Mouse (Mus musculus) midbrain, embryonic 15.5 days (tissue): Measurements from ENCODE around the gene Slc35f1. TPM values are rescaled to one million over a fixed set of nuclear protein-coding genes. Genes with fewer than 3 reads are reported as not detected.
A peak's percentile ranks its signal among the peaks of the same experiment; 100 is the strongest.
"Not testable (repeated sequence)": the region's sequence is repeated elsewhere in the genome, so short reads cannot be mapped to it uniquely, and the experiment has no call there.

Experiments used
- ATAC-seq: fragments of 200-750 bp; cut with Nextera tagmentation; replicated peaks from 2 replicates; pipeline ENCODE4 v1.8.0; 2017; ENCODE audit warnings: moderate TSS enrichment
- H3K27ac ChIP-seq: fragments of 300-500 bp; sonication (generic); 2 replicates; pipeline ENCODE4 v1.5.1; 2015; ENCODE audit warnings: mild to moderate bottlenecking, inconsistent platforms
- H3K27me3 ChIP-seq: fragments of 300-500 bp; sonication (generic); replicated peaks from 2 replicates; pipeline ENCODE4 v1.6.1; 2015; ENCODE audit warnings: inconsistent platforms
- H3K36me3 ChIP-seq: fragments of 300-500 bp; sonication (generic); replicated peaks from 2 replicates; pipeline ENCODE4 v1.6.1; 2015; ENCODE audit warnings: inconsistent platforms
- H3K4me1 ChIP-seq: fragments of 300-500 bp; sonication (generic); 2 replicates; pipeline ENCODE4 v1.6.1; 2015; ENCODE audit warnings: inconsistent platforms
- H3K4me2 ChIP-seq: fragments of 300-500 bp; sonication (generic); 2 replicates; pipeline ENCODE4 v1.6.1; 2015; ENCODE audit warnings: inconsistent platforms, mild to moderate bottlenecking, moderate library complexity
- H3K4me3 ChIP-seq: fragments of 300-500 bp; sonication (generic); 2 replicates; pipeline ENCODE4 v1.5.1; 2015; ENCODE audit warnings: mild to moderate bottlenecking, inconsistent platforms
- H3K9ac ChIP-seq: fragments of 300-500 bp; sonication (generic); 2 replicates; pipeline ENCODE4 v1.6.1; 2015; ENCODE audit warnings: mild to moderate bottlenecking, inconsistent platforms
- H3K9me3 ChIP-seq: fragments of 300-500 bp; sonication (generic); 2 replicates; pipeline ENCODE4 v1.6.1; 2016; ENCODE audit warnings: inconsistent platforms
- WGBS: fragments of 180-500 bp; shearing (Covaris S2); methylation state at CpG from one replicate; pipeline ENCODE4 v1.1.7; 2015; ENCODE audit warnings: mixed read lengths; 5-methylcytosine and 5-hydroxymethylcytosine counted together
- polyA plus RNA-seq: library from polyadenylated mRNA; unstranded; fragments of >200 nt; fragmentation: Nextera tagmentation; extraction: Ambion mirVana; gene quantifications from 2 replicates; pipeline ENCODE4 v1.2.1, GENCODE M21; 2015

The Slc35f1 gene
- polyA plus RNA-seq, 1 experiment from 2014 or later, result 49.7 TPM

DNA sequence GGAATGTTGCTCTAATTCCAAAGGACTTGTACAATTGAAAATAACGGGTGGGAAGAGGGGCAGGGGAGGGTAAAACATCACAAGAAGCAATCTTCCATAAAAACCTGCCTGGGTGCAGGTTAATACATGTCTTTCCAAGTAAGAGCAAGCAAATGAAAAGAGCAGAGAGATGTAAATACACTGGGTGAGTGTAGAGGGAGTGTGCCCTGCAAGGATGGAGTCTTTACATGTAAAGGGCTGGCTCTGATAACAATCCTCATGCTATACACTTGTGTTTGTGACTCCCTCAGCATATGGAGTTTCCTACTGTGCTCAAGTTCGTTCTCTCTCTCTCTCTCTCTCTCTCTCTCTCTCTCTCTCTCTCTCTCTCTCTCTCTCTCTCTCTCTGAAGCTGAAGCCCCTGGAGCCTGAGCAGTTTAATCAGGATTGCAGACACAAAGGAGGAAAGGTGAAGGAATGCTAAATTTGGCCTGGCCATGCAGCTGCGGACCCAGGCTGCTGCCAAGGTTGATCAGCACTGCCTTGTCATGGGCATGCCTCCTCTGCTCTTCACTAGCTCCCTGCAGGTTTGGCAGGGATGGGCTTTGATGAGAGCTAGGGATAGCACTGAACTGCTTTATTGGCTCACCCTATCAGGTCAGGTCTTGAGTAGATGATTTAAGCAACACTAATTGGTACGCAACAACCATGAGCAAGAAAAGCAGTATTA is 187.9 kb downstream of the Slc35f1 start:
- Histone ChIP-seq H3K36me3 (no peaks in the 10 kb centered on the region), H3K4me2 (no peak overlapping the region), H3K9ac (no peak overlapping the region), H3K9me3 (no peaks in the 10 kb centered on the region), H3K27ac (no peak overlapping the region), H3K4me1 (peaks cover 7% of the 10 kb centered on the region), H3K4me3 (no peak overlapping the region), H3K27me3 (no peaks in the 10 kb centered on the region)
- 37% methylated on average over 4 of the region's 4 CpGs for WGBS
- peak; percentile 40 for ATAC-seq

DNA sequence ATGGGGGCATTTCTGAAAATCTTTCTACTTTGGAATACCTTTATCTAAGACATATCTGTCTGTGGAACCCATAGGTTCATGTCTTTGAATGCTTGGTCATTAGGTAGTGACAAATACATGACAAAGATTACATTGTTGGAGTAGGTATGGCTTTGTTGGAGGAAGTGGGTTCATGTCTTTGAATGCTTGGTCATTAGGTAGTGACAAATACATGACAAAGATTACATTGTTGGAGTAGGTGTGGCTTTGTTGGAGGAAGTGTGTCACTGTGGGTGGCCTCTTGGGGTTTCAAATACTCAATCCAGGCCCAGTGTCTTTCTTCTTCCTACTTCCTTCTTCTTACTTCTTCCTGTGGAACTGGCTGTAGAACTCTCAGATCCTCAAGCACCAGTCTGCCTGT is 206.4 kb downstream of the Slc35f1 start:
- H3K9ac ChIP-seq, ATAC-seq, H3K36me3 ChIP-seq, H3K4me3 ChIP-seq, H3K4me2 ChIP-seq, H3K9me3 ChIP-seq, H3K27me3 ChIP-seq, H3K4me1 ChIP-seq, H3K27ac ChIP-seq: not testable (repeated sequence)

- Histone ChIP-seq H3K36me3 (no peaks in the 10 kb centered on the region), H3K4me1 (0 out of 2 replicates have a peak, but pooled peaks cover 4% of the 10 kb centered on the region), H3K9me3 (no peaks in the 10 kb centered on the region), H3K4me3 (no peak overlapping the region), H3K27me3 (no peaks in the 10 kb centered on the region), H3K9ac (no peak overlapping the region), H3K27ac (no peak overlapping the region), H3K4me2 (no peak overlapping the region)
- WGBS, result 82% methylated on average over 2 of the region's 2 CpGs
- no peak for ATAC-seq
Observed at GRCm38 (mm10) chr10:52904914-52905313, 214.6 kb downstream of the Slc35f1 start.

- H3K27ac ChIP-seq, result no peak overlapping the region
- H3K4me3 ChIP-seq, result no peak overlapping the region
- H3K4me1 ChIP-seq, result no peaks in the 10 kb centered on the region
- 87% methylated on average over 2 of the region's 2 CpGs for WGBS
- H3K9ac ChIP-seq, result no peak overlapping the region
- no peak for ATAC-seq
- H3K9me3 ChIP-seq, result no peaks in the 10 kb centered on the region
- H3K27me3 ChIP-seq, result no peaks in the 10 kb centered on the region
- no peaks in the 10 kb centered on the region for H3K36me3 ChIP-seq
- no peak overlapping the region for H3K4me2 ChIP-seq
Observed at GRCm38 (mm10) chr10:52911762-52912161, 221.4 kb downstream of the Slc35f1 start.

DNA sequence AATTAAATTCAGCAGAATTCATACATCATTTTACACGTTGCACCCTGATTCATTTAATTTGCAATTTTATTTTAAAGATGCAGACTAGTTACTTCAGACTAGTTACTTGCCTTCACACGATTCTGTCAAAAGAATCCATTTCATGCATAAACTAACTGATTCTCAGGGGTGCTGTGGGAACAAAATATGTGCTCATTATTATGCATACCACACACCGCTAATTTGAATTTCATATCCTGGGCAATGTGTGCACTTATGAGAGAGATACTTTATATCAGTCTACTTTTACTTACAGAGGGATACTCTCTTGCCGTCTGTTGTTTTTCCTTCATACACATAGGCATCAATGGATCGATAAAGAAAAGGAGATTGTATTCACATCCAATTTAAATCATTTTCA is 228.4 kb downstream of the Slc35f1 start:
- H3K27ac ChIP-seq, result no peak overlapping the region
- WGBS, result 46% methylated on average over 5 of the region's 5 CpGs

DNA sequence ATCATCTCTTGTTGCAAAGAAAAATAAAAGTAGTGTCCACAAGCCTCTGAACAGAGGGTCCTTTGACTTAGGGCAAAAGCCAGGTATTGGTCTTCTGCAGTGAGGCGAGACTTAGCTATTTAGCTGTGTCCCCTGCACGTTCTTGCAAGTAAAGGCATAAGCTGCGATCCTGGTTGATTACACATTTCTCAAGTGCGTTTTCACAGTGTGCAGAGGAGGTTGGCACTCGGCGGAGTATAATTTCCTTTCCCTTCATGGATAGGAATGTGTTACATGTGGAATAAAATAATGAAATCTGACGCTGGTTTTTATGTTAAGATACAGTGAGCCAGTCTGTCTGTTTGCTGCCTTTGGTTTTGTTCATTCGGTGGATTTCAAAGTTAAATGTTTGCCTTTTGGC is 232.8 kb downstream of the Slc35f1 start:
- Histone ChIP-seq H3K4me1 (peaks cover 2% of the 10 kb centered on the region; the same call in 1 of the 2 replicates), H3K27me3 (no peaks in the 10 kb centered on the region), H3K9ac (no peak overlapping the region), H3K27ac (no peak overlapping the region), H3K4me3 (no peak overlapping the region), H3K9me3 (no peaks in the 10 kb centered on the region), H3K4me2 (no peak overlapping the region), H3K36me3 (no peaks in the 10 kb centered on the region)
- no peak for ATAC-seq
- 69% methylated on average over 8 of the region's 8 CpGs for WGBS

More for the DNA sequence above, 228.4 kb downstream of the Slc35f1 start:
- Histone ChIP-seq H3K9me3 (no peaks in the 10 kb centered on the region), H3K27me3 (no peaks in the 10 kb centered on the region), H3K9ac (no peak overlapping the region), H3K36me3 (no peaks in the 10 kb centered on the region), H3K4me2 (no peak overlapping the region), H3K4me3 (no peak overlapping the region), H3K4me1 (peaks cover 4% of the 10 kb centered on the region; the same call in 1 of the 2 replicates)
- peak; percentile 63 for ATAC-seq

DNA sequence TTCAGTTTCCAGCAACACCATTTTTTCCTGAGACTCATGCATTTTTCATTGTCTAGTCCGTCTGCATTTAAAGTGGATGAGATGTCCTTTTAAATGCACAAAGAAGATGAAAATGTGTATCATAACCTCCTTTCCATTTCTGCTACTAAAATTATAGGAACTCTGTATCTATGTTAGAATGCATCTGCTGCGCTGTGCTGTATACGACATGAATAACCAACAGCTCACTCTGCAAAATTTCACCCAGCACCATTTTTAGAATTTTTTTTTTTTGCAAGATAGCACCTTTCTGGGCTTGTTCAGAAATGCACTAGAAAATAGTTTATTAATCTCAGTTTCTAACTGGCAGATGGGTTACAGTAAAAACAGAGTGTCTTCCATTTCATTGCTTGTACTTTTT is 236.0 kb downstream of the Slc35f1 start:
- Histone ChIP-seq H3K4me1 (no peaks in the 10 kb centered on the region), H3K27ac (no peak overlapping the region), H3K4me2 (no peak overlapping the region), H3K36me3 (no peaks in the 10 kb centered on the region), H3K4me3 (no peak overlapping the region), H3K9ac (no peak overlapping the region), H3K9me3 (no peaks in the 10 kb centered on the region), H3K27me3 (no peaks in the 10 kb centered on the region)
- ATAC-seq, result no peak; the same call in 1 of the 2 replicates
- WGBS, result 67% methylated on average over 3 of the region's 3 CpGs

DNA sequence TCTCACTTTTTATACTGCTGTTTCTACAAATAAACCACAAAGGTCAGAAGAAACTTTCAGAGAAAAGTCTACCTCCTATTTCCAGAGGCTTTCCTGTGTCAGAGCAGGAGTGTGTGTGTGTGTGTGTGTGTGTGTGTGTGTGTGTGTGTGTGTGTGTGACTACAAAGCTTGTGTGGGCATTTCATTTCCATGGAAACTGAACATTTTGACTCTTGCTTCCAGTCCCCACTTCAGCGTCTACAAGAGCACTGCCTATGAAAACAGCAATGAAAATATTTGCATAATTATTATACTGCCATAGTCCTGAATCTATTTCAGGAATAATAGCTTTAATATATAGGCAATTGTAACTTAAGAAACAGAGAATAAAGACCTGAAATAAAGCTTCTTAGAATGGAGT is 241.8 kb downstream of the Slc35f1 start:
- Histone ChIP-seq H3K27me3 (no peaks in the 10 kb centered on the region), H3K36me3 (no peaks in the 10 kb centered on the region), H3K4me3 (no peak overlapping the region), H3K27ac (no peak overlapping the region), H3K9me3 (no peaks in the 10 kb centered on the region), H3K4me1 (no peaks in the 10 kb centered on the region), H3K4me2 (no peak overlapping the region), H3K9ac (no peak overlapping the region)
- no peak for ATAC-seq
- 30% methylated on average over 1 of the region's 1 CpGs for WGBS

DNA sequence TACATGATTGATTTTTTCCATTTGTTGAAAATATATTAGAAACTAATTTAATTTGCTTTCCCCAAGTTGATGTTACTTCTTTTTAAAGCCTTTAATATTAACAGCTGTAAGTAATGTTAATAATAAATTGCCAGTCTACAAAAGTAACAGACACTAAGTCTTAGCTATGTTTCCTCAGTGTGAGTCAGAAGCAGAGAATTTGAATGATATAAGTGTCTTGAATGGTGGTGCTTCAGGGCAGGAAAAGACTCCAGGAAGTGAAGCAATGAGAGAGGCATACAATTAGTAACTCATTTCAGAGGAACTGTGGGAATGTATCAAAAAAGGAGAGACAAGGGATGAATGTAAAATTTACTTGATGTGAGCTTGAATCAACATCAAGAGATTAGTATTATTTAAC is 244.3 kb downstream of the Slc35f1 start:
- ATAC-seq, result no peak
- Histone ChIP-seq H3K9me3 (no peaks in the 10 kb centered on the region), H3K36me3 (no peaks in the 10 kb centered on the region), H3K9ac (no peak overlapping the region), H3K27ac (no peak overlapping the region), H3K4me1 (0 out of 2 replicates have a peak, but pooled peaks cover 2% of the 10 kb centered on the region), H3K4me3 (no peak overlapping the region), H3K27me3 (no peaks in the 10 kb centered on the region), H3K4me2 (no peak overlapping the region)

DNA sequence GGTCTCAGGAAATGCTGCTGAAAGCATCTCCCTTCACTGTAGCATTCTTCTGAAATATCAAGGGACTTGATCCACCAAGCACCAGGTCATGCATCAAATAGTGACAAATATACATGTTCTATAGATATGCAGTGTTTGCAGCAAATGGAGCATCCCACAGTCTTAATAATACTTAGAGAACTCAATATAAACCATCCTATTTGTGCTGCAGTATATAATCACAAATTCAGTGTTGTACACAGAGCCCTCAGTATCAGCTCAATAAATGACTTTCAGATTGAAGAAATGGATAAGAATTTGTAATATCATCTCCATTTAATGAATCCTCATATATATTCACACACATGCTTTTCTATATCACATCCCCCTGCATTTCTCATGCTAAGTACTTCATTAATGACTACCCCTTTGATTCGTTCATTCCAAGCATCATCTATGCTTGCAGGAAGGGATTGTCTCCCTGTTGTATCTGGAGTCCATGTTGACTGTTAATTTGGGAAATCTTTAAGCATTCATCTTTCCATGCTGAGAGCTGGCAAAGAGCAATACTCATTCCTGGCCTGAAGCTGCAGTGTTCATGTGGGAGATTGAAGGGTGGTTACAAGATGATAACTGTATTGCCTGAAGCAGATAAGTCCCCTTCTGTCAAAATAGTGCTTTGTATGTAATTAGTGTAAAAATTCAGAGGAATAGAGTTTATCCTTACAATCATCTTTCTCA is 249.9 kb downstream of the Slc35f1 start:
- H3K4me3 ChIP-seq, result no peak overlapping the region
- peak overlapping the region; percentile 13 for H3K4me2 ChIP-seq
- H3K36me3 ChIP-seq, result no peaks in the 10 kb centered on the region
- peak overlapping the region; percentile 74 for H3K27ac ChIP-seq
- 33% methylated on average over 1 of the region's 1 CpGs for WGBS
- H3K9ac ChIP-seq, result no peak overlapping the region
- ATAC-seq, result peak; percentile 91
- peaks cover 16% of the 10 kb centered on the region for H3K4me1 ChIP-seq
- H3K9me3 ChIP-seq, result no peaks in the 10 kb centered on the region
- no peaks in the 10 kb centered on the region for H3K27me3 ChIP-seq

DNA sequence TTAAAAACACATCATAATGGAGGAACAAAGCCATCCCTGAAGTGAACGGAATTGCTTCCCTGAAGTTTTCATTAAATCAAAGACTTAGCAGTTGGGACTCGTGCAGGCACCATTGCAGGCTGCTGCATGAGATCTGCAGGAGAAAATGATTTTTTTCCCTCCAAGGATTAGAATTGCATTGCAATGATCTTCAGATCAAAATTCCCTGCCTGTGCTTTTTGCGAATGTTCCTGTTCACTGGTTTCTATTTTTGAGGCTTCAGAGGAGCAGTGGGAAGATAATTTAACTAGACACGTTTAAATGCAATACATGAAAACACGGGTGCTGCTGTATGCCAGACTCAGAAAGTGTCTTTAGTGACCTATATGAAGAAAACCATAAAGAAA is 250.5 kb downstream of the Slc35f1 start:
- Histone ChIP-seq H3K4me2 (peak overlapping the region; percentile 13), H3K36me3 (no peaks in the 10 kb centered on the region), H3K9me3 (no peaks in the 10 kb centered on the region), H3K27ac (peak overlapping the region; percentile 74), H3K9ac (no peak overlapping the region), H3K4me3 (no peak overlapping the region), H3K27me3 (no peaks in the 10 kb centered on the region), H3K4me1 (peaks cover 16% of the 10 kb centered on the region)
- WGBS, result 27% methylated on average over 5 of the region's 5 CpGs
- peak; percentile 85 for ATAC-seq

GRCm38 (mm10) chr10:52952581-52952980 is 262.2 kb downstream of the Slc35f1 start:
- Histone ChIP-seq H3K27me3 (no peaks in the 10 kb centered on the region), H3K27ac (no peak overlapping the region), H3K4me2 (no peak overlapping the region), H3K9ac (no peak overlapping the region), H3K36me3 (no peaks in the 10 kb centered on the region), H3K4me1 (no peaks in the 10 kb centered on the region), H3K4me3 (no peak overlapping the region), H3K9me3 (no peaks in the 10 kb centered on the region)
- 84% methylated on average over 3 of the region's 3 CpGs for WGBS
- ATAC-seq, result no peak

DNA sequence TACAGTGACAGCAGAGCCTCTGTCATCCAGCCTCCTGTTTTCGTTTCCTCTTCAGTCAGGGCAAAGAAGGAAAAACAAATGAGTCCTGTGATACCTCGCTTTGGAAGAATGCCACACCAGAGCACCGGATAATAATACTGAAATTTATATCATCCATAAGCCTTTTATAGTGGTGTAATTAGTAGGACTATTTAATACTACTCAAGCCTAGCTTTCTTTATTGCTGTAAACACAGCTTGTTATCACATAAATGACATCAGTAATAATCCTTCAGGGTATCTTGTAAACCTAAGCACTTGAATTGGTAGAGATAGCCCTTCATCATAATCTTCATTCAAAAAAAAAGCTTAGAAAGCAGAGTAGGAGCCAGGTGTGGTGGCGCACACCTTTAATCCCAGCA is 266.4 kb downstream of the Slc35f1 start:
- no peaks in the 10 kb centered on the region for H3K4me1 ChIP-seq
- no peak overlapping the region for H3K4me3 ChIP-seq
- no peaks in the 10 kb centered on the region for H3K9me3 ChIP-seq
- WGBS, result 80% methylated on average over 4 of the region's 4 CpGs
- no peak overlapping the region for H3K27ac ChIP-seq
- no peak for ATAC-seq
- no peaks in the 10 kb centered on the region for H3K27me3 ChIP-seq
- no peak overlapping the region for H3K4me2 ChIP-seq
- H3K9ac ChIP-seq, result no peak overlapping the region
- no peaks in the 10 kb centered on the region for H3K36me3 ChIP-seq
